Mouse (Mus musculus) megakaryocyte, adult 5-6 weeks (primary cell): ENCODE measurements around the gene Gm10134. TPM values are rescaled to one million over a fixed set of nuclear protein-coding genes. Genes with fewer than 3 reads are reported as not detected.

Experiments used
- ATAC-seq: 2 replicates; pipeline ENCODE4 v1.8.0; 2016; ENCODE audit warnings: mild to moderate bottlenecking, inconsistent platforms; ENCODE audit not compliant: poor library complexity, severe bottlenecking
- total RNA-seq, 2 experiments: library from RNA; stranded (forward) in 1 of 2; stranded (reverse) in 1 of 2; fragments of 153-499, 151-499 nt in 1 of 2; fragments of 221-1000, 200-1000 nt in 1 of 2; gene quantifications; 2 replicates each; pipeline versions ENCODE4 v1.2.3 to v1.2.4; 2015 to 2017

Gene Gm10134
- total RNA-seq, 2 experiments from 2014 or later = not detected

DNA sequence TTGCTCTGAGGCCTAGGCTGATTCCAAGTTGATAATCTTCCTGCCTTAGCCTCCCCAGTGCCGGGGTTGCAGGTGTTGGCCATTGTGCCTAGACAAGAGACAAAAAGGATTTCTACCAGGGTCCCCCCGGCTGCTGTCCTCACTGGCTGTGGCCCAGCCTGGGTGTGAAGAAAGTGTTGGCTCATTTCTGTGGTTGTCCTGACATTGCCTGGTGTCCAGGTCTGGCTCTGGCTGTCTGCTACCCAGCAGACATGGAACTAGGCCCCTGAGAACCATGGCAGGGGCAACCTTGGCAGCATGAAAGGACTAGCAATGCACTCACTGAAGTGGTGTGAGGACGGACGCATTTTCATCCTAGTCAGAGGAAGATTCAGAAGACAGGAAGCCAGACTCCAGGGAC is 24.0 kb downstream of the Gm10134 start:
- no peak for ATAC-seq

DNA sequence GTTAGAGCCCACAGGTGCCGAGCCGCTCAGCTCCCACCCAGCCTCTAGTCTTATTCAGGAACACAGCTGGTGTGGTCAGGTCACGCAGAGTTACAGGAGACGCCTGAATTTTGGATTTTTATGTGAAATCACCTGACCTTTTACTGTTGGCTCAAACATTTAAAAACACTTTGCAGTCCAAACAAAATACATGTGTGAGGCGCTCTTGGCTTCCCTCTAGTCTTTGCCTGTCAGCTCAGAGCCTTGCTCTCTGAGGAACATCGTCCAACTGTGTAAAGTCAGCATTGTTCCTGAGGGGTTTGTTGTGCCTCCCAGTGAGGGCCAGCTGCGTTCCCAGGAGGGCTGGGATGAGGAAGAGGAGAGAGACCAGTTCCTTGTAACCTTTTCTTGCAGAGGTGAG is 24.4 kb downstream of the Gm10134 start:
- no peak for ATAC-seq

DNA sequence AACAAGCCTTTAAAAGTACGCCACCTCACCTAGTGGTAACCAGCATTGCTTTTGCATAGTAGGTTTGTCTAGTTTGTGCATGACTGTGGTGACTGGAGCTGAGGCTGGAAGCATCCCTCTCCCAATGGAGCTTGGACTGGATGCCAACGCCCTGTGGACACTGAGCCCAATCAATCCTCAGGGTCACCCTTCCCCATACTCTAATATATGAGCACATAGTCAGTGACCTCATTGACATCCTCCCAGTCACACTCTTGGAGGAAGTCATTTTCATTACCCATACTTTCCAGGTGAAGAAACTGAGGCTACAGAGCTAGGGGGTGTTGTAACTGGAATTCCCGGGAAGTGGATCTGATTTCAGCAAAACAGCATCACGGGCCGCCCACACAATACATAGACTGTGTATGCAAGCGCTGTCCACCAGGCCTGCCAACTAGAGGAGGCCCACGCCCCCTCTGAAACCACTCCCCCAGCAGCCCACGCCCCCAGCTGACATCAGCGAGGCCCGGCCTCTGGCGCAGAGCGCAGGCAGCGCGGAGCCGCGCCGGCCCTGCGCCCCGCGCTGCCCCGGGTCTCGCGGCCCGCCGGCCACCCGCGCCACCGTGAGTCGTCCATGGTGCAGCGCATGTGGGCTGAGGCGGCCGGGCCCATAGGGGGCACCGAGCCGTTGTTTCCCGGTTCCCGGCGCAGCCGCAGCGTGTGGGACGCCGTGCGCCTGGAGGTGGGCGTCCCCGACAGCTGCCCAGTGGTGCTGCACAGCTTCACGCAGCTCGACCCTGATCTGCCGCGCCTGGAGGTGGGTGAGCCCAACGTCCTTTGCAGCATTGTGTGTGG is 27.3 kb downstream of the Gm10134 start:
- ATAC-seq = peak; percentile 98

DNA sequence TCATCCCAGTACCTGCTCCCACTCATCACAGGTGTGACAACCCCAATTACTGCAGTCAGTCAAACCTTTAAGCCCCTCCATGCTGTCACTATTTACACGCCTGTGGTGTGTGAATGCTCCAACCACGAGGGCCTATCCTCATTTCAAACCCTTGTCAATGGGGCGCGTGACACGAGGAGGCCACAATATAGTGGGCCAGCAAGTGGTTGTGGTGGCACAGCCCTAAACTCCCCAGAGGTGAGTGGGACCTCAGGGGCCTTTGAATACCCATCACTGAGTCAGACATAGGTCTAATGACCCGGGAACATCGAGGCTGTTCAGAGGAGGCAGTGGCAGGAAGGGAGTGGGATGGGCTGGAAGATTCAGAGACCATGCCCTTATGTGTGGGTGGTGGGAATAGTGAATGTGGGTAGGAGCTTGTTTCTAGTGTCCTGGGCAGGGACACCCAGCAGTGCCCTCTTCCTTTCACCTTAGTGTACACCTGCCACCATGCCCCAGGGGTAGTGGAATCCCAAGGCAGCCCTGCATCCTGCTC is 28.1 kb downstream of the Gm10134 start:
- ATAC-seq = no peak

DNA sequence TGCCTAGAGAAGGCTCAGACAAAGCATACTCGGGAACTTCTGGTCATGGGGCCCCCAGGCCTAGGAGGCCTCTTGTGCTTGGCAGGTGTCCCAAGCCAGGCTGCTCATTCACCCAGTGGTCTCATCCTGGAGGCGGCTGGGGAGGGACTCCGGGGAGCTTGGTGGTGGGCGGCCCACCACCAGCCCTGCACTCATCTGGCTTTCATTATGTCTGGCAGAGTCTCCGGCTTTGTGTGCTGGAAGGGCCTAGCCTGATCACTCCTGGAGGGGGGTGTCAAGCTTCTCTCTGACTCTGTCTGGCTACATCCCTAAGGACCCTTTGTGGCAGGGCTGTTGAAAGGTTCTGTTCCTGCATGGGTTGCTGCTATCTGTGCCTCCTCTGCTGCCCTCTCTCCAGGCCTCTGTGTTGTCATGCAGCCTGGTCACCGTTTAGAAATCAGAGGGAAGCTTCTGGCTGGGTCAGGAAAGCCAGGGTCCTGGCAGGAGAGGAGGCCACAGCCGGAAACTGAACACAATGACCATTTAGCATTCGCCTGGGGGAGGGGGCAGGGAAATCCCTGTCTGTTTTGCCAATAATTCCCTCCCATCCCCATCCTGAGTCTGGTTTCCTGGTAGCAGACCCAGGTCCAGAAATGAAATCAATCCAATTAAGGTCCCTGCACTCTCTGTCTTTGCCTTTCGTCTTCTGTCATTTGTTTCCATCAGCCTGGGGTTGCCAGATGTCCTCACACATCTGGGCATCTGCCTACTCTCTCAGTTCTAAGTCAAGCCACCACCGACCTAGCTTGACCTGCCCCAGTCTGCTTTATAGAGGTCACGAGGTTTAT is 28.8 kb downstream of the Gm10134 start:
- no peak for ATAC-seq

DNA sequence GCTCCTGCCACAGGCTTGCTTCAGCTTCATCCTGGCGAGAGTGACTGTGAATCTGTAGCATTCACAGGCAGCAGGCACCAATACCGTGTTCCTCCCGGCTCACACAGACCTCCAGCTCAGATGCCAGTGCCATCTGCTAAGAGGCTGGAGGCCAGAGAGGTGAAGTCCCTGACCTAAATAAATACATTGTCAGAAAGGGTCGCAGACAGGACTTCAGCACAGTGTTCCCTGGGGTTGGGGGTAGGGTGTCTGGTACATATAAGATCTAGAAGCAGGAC is 29.3 kb downstream of the Gm10134 start:
- ATAC-seq = no peak

DNA sequence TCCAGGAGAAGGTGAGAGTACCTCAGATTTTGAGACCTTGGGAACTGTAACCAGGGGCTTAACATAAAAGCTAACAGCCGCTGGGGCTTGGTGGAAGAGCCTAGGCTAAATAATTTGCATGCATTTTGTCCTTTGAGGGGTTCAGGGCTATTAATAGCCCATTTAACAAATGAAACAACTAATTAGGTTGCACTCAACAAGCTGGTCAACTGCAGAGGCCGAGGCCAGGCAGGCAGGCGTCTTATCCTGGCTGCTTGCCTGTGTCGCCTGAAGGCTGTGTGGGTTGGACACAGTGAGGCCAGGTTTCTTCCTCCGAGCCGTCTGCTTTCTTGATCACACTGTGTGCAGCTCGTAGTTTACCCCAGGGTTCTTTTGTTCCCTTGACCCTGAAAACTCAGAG is 29.8 kb downstream of the Gm10134 start:
- no peak for ATAC-seq

DNA sequence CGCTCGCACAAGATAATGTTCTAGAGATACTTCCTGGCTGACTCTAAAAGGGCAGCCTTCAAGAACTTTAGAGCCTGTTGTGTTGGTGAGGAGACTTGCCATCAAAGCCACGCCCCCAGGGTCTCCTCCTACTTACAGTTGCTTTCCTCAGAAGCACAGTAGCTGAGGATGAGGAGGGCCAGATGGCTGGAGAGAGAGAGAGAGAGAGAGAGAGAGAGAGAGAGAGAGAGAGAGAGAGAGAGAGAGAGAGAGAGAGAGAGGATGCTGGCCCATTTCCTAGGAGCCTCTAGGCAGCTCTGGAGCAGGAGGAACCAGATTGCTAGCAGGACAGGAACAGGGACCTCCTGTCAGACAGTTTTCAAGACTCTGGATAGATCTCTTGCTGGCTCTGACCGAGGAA is 30.3 kb downstream of the Gm10134 start:
- no peak for ATAC-seq

DNA sequence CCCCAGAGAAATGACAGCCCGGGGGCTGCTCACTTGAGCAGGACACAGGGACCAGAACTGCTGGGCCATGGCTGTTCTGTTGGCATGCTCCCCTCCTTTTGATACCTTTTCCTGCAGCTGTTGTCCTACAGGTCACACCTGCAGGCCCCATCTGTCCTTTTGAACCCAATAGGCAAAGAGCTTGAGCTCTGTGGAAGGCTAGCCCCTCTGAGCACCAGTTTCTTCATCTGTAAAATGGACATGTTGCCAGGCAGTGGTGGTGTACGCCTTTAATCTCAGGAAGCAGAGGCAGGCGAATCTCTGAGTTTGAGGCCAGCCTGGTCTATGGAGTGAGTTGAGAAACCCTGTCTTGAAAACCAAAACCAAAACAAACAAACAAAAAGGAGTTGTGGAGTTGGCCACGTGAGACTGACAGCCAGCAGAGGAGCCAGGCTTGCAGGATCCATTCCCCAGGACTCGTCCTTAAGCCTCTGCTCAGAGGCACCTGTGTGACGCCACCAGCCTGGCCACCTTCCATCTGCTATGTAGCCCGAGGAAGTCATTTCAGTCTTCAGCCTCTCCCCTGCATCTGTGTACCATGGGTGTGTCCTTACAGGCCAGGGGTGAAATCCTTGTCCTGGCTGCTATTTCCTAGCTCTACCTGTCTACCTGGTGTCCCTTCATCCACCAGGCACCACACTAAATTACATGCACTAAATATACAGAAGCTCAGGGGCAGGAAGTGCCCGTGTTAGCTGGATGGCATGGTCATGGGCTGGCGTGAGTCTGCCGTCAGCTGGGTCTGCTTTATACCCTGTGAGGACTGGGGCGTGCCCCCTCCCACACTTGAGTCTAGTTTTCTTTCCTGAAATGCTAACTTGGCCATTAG is 31.1 kb downstream of the Gm10134 start:
- no peak for ATAC-seq

DNA sequence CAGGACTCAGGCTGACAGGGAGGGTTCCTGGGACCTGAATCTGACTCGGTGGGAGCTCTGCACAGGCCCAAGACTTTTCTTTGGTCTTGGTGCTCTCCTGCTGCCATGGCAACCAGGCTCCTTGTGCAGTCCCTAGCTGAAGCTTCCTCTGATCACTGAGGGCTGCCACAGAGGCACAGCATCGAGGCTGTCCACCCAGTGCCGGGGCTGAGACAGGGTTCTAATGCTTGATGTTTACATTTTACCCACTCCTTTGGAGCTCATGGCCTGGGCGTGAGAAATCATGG is 31.7 kb downstream of the Gm10134 start:
- ATAC-seq = no peak

DNA sequence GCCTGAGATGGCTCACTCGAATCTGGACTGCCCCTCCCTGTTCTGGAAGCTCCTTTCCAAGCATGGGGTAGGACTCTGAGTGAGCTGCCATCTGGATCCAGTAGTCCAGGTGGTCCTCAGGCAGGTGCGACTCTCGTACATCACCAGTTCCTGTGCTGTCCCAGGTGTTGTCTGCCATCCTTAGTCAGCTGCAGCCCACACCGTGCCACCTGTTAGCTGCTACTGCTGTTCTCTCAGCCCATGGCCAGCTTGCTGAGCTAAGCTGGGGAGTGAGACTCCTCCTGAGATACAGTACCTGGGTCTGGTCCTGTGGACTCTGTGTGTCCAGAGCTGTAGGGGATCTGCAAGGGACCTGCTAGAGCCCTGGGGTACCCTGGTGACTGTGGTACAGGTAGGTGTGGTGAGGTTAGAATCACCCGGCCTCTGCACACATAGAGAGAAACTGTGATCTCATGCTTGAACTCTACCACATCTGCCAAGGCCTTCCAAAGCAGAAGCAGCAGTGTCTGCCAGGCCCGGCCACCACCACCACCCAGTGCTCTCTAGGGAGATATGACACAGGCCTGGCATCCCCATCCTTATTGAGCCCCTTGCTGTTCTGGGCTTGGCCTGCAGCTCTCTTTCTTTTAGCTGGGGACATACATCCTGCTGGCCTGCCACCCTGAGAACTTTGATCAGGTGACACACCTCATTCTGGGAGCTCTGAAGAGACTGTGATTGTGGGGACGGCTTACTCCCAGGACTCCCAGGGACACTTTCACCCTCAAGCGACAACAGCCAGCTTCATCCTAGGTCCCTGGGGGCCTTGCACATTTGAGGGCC is 32.3 kb downstream of the Gm10134 start:
- ATAC-seq = no peak

DNA sequence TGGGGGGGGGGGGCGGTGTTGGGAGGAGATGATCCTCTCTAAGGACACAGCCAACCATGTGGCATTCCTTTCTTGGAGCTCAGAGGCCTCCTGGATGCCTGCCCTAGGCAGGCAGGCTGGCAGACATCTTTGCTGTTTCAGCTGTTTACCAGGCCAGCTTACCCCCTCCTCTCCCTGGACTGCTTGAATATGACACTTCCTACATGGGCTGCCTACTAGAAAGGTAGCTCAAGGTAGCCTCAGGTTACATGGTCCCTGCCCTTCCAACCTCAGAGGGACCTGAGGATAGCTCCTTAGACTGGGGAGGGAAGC is 32.9 kb downstream of the Gm10134 start:
- no peak for ATAC-seq

DNA sequence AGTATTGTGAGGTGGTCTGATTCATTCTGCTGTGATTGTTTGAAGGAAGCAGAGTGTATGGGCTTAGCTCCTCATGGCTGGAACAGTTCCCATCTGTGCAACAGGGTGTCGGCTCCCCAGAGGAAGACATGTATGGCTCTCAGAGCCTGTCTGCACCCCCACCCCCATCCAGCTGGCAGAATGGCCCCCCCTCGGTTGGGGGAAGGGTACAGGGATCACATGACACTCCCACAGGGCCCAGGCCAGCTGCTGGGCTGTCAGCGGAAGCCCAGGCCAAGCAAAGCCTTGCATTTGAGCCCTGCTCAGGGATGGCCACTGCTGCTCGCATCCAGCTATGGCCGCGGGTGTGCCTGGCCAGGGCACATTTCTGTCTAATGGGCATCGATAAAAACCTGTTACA is 33.3 kb downstream of the Gm10134 start:
- ATAC-seq = no peak

DNA sequence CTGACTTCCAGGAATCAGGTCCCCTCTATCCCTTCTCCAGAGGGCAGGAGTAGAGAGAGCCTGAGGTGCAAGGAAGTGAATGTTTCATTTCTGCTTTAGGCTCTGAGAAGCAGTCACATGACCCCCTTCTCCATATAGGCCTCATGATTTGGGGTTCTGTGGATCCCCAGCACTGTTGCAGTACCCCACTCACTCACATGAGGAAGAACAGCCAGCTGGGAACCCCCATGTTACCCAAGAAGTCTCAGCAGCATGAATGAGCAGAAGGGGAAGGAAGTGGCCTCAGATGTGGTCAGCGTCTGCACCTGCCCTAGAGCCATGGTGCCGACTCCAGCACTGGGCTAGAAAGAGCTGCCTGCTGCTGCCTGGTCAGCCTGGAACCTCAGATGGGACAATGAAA is 34.1 kb downstream of the Gm10134 start:
- ATAC-seq = peak; percentile 97

DNA sequence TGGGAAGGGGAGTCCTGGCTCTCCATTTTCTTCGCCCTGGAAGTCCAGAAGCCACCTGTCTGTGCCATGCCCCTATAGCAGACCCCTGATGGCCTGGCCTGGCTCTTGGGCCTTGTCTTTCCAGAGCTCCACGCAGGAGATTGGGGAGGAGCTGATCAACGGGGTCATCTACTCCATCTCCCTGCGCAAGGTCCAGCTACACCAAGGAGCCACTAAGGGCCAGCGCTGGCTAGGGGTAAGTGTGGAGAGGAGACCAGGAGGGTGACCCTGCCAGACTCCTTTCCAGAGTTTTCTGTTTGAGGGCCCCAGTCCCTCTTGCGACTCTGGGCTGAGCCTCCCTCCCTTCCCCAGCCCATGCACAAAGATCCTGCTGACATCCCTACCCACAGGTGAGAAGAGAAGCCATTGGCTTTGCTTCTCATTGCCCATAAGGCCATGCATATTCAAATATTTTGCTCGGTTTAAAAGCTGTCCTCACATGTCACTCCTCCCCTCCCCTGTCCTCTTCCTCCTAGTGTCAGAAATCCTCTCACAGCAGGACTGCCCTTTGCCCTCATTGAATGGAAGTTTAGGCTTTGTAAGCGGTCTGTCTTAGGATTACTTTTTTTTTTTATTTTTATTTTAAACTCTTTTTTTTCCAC is 34.8 kb downstream of the Gm10134 start:
- no peak for ATAC-seq

DNA sequence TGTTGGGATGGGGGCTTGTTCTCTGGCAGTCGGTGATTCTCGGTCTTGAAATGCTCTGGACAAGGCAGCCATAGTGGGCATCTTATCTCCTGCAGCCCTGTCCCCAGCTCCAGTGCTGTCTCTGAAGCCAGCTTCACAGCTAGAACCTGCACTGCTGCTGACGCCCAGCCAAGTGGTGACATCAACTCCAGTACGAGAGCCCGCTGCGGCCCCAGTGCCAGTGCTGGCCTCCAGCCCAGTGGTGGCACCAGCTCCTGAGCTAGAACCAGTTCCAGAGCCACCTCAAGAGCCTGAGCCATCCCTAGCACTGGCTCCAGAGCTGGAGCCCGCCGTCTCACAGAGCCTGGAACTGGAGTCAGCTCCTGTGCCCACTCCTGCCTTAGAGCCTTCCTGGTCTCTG is 38.0 kb downstream of the Gm10134 start:
- no peak for ATAC-seq

DNA sequence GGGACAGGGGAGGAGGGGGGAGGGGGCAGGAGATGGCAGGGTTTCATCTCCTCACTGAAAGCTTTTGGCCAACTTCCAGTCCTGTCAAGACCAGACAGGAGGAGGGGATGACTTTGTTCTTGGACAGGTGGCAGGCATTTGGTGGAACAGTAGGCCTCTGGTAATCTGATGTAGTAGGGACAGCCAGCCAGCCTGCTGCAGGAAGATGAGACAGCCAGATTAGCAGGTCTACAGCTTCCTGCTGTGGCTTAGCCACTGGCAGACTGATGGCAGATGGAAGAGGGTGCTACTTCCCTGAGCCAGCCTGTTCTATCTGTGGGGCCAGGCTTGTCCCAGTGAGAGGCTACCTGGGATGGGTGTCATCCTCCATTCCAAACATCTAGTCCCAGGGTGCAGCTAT is 40.1 kb downstream of the Gm10134 start:
- 0 out of 2 replicates have a peak, but pooled peaks have one; percentile 16 for ATAC-seq

DNA sequence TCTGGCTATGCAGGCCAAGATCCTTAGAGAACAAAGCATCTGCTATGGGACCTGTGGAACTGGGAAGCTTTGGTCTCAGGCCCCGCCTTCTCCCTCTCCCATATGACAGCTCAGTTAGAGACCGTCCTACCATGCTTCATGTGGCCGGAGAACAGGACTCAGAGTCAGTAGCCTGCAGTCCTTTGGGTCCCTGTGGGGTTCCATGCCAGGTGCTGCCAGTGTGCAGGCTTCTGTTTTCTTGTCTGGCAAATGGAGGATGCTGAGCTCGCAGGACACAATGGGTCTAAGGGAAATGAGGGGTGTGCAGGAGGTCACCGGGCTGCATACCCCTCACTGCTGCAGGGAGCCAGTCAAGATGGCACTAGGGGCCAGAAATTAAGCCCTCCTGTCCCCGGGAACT is 40.7 kb downstream of the Gm10134 start:
- no peak for ATAC-seq

DNA sequence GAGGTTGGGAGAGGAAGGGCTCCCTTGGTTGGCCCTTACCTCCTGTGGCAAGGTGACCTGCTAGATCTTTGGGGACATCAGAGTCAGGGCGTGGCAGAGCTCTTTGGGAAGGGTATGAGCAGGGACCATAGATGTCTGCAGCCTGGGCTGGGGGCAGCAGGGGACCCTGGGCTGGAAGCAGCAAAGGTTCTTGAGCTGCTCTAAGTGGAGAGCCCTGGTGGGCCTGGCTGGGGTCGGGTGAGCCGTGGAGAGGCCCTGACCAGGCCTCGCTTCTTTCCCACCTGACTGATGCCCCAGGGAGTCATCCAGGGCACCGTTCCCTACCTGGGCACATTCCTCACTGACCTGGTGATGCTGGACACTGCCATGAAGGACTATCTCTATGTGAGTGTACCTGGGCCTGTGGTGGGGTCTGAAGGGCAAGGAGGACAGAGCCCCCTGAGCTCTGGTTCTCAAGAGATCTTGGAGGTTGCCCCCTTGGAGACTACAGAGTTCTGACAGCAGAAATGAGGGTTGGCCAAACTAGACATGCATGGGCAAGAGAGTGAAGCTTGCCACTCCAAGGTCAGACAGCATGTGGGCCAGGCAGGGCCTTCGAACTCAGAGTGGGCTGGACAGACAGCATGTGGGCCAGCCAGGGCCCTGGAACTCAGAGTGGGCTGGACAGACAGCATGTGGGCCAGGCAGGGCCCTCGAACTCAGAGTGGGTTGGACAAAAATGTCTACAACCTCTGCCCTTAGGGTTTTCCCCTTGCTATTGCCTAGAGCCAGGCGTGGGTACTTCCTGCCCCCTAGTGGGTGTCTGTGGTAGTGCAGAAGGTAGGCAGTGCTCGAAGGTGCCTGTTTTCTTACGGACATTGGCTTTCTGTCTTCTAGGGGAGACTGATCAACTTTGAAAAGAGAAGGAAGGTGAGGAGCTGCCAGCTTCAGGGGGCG is 41.6 kb downstream of the Gm10134 start:
- peak; percentile 93 for ATAC-seq
